In the genomic region with DNA sequence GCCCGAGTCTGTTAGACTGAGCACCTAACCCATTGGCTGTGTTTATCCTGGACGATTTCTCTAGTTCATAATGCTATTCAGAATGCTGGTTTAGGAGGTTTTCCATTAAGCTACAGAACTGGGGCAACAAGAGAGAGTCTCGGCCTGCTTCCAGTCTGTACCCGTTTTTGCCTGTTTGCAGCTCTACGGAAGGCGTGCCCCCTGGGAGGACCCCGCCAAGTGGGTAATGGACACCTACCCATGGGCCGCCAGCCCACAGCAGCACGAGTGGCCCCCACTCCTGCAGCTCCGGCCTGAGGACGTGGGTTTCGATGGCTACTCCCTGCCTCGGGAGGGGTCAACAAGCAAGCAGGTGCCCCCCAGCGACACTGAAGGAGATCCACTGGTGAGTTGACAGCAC, we compare ENCODE assay signal across 22 mouse cellular contexts. TPM values are rescaled to one million over a fixed set of nuclear protein-coding genes. Genes with fewer than 3 reads are reported as not detected.
"Had no signal": no experiment of that assay in that cellular context is flagged by ENCODE, and none has a peak within 500 bp of the region (broad histone marks: within the 10 kb centered on the region; RNA-seq: fewer than 3 reads in every experiment).

No protein-coding gene starts in this region.

- H3K27ac ChIP-seq: neural tube, embryonic 15.5 days; stomach, embryonic 15.5 days; stomach, postnatal 0 days had no signal

- DNase-seq: retina, postnatal 1 day; right cerebral cortex, adult 18-20 months; right cerebral cortex, postnatal 14 days; right cerebral cortex, postnatal 25 days; right cerebral cortex, postnatal 4 days; spleen, adult 18-20 months; thymus, adult 18-20 months; thymus, adult 2 months; thymus, postnatal 14 days; thymus, postnatal 25 days; thymus, postnatal 36 days; thymus, postnatal 4 days had no signal

- H3K4me1 ChIP-seq: neural tube, embryonic 15.5 days; stomach, embryonic 15.5 days had no signal

- H3K9ac ChIP-seq: neural tube, embryonic 15.5 days; stomach, embryonic 15.5 days had no signal

- H3K4me2 ChIP-seq: neural tube, embryonic 15.5 days; stomach, embryonic 15.5 days had no signal

- H3K4me3 ChIP-seq: neural tube, embryonic 15.5 days; stomach, embryonic 15.5 days had no signal

- H3K27me3 ChIP-seq: neural tube, embryonic 15.5 days; stomach, embryonic 15.5 days had no signal

- H3K9me3 ChIP-seq: neural tube, embryonic 15.5 days; stomach, embryonic 15.5 days had no signal

RNA-seq across cellular contexts. Expression of a gene that starts 32.4 kb away (rescaled TPM):
- total RNA-seq: neutrophil, adult 5-6 weeks had no signal
- polyA plus RNA-seq: small intestine, adult 2 months; spleen, adult 2 months; stomach, embryonic 14.5 days; stomach, postnatal 0 days; testis, adult 2 months; thymus, postnatal 0 days; urinary bladder, adult 2 months had no signal
